In genomic region chr5:114138277-114139164, GRCm38 (mm10) we compare ENCODE assay signal across 8 mouse cellular contexts. TPM values are rescaled to one million over a fixed set of nuclear protein-coding genes. Genes with fewer than 3 reads are reported as not detected.
DNase-seq lines count a peak whose midpoint lies in the region; ATAC-seq lines count a peak whose summit lies in the region.

No protein-coding gene starts in this region.

- peak overlapping the region; percentile 33; the same call in 1 of the 2 replicates for H3K27ac ChIP-seq in embryonic facial prominence, embryonic 14.5 days (replicated peaks; ENCODE audit: low read depth, low read length)
- H3K27ac ChIP-seq in hindbrain, embryonic 14.5 days = peak overlapping the region; percentile 74

- no peak for ATAC-seq in embryonic facial prominence, embryonic 14.5 days (ENCODE audit: low read depth)
- peak; percentile 32; the same call in 1 of the 2 replicates for ATAC-seq in hindbrain, embryonic 14.5 days (ENCODE audit: low FRiP score)

- H3K36me3 ChIP-seq in embryonic facial prominence, embryonic 14.5 days (ENCODE audit: control insufficient read depth, insufficient read depth, low read length) = peaks cover 19% of the 10 kb centered on the region; the same call in 1 of the 2 replicates
- no peaks in the 10 kb centered on the region for H3K36me3 ChIP-seq in hindbrain, embryonic 14.5 days (replicated peaks; ENCODE audit: control insufficient read depth, insufficient read depth)

- H3K9me3 ChIP-seq in embryonic facial prominence, embryonic 14.5 days (ENCODE audit: control insufficient read depth, low read length) = no peaks in the 10 kb centered on the region
- no peaks in the 10 kb centered on the region for H3K9me3 ChIP-seq in hindbrain, embryonic 14.5 days (ENCODE audit: control insufficient read depth, low read length)

- no peaks in the 10 kb centered on the region for H3K27me3 ChIP-seq in embryonic facial prominence, embryonic 14.5 days (replicated peaks; ENCODE audit: control insufficient read depth, insufficient read depth, low read length)
- H3K27me3 ChIP-seq in hindbrain, embryonic 14.5 days (ENCODE audit: control insufficient read depth, insufficient read depth, low read length) = no peaks in the 10 kb centered on the region

- no peaks in the 10 kb centered on the region for H3K4me1 ChIP-seq in embryonic facial prominence, embryonic 14.5 days (ENCODE audit: control insufficient read depth, insufficient read depth, low read length)
- peaks cover 14% of the 10 kb centered on the region for H3K4me1 ChIP-seq in hindbrain, embryonic 14.5 days (replicated peaks; ENCODE audit: control insufficient read depth, insufficient read depth, low read length)

- DNase-seq in adrenal gland, adult 2 months = peak; percentile 50
- no peak for DNase-seq in adrenal gland, postnatal 25 days
- DNase-seq in embryonic facial prominence, embryonic 14.5 days (ENCODE audit: low spot score) = peak; percentile 45
- DNase-seq in hindbrain, embryonic 14.5 days (ENCODE audit: low spot score) = no peak
- DNase-seq in lung, postnatal 14 days = peak; percentile 40
- no peak for DNase-seq in urinary bladder, postnatal 4 days (ENCODE audit: low spot score in 2 of 2)
- DNase-seq in gastrocnemius, adult 8-10 months (ENCODE audit: low spot score in 2 of 2) = no peak
- DNase-seq in frontal cortex, postnatal 25 days (ENCODE audit: low spot score in 2 of 2) = no peak

- H3K4me3 ChIP-seq in embryonic facial prominence, embryonic 14.5 days (ENCODE audit: low read depth, low read length) = no peak overlapping the region
- no peak overlapping the region for H3K4me3 ChIP-seq in hindbrain, embryonic 14.5 days (replicated peaks; ENCODE audit: low read length)

- no peak overlapping the region for H3K4me2 ChIP-seq in embryonic facial prominence, embryonic 14.5 days (ENCODE audit: low read depth, low read length)
- no peak overlapping the region for H3K4me2 ChIP-seq in hindbrain, embryonic 14.5 days (replicated peaks)

- no peak overlapping the region for H3K9ac ChIP-seq in embryonic facial prominence, embryonic 14.5 days (ENCODE audit: low read depth, low read length)
- no peak overlapping the region for H3K9ac ChIP-seq in hindbrain, embryonic 14.5 days

- 73% methylated on average over 21 of the region's 21 CpGs for WGBS in embryonic facial prominence, embryonic 14.5 days
- 56% methylated on average over 21 of the region's 21 CpGs for WGBS in hindbrain, embryonic 14.5 days

RNA-seq across cellular contexts. Expression of gene Acacb, which starts 7.8 kb away (rescaled TPM):
- total RNA-seq in adrenal gland, adult 2 months (2021) = 100 to 1,000 TPM; 119 to 132 TPM
- 81.3 and 102 TPM in 2 replicates for polyA plus RNA-seq in adrenal gland, adult 2 months (2012; rRNA removed)
- total RNA-seq in adrenal gland, postnatal 25 days (2021) = 99.4 and 114 TPM in 2 replicates
- polyA plus RNA-seq in embryonic facial prominence, embryonic 14.5 days (2014; fragmentation: Nextera tagmentation; extraction: Ambion mirVana) = 2.3 and 2.4 TPM in 2 replicates
- polyA plus RNA-seq in hindbrain, embryonic 14.5 days (2014; fragmentation: Nextera tagmentation; extraction: Ambion mirVana) = 3.6 and 3.7 TPM in 2 replicates
- total RNA-seq in gastrocnemius, adult 8-10 months (2022) = 100 to 1,000 TPM; 163 to 191 (median 187) TPM

RNA-seq across cellular contexts. Expression of gene Ung, which starts 8.3 kb away (rescaled TPM):
- total RNA-seq in adrenal gland, adult 2 months (2021) = 1 to 10 TPM; 4.7 to 5.7 TPM
- polyA plus RNA-seq in adrenal gland, adult 2 months (2012; rRNA removed) = 4.3 and 4.9 TPM in 2 replicates
- 6.7 and 15.0 TPM in 2 replicates for total RNA-seq in adrenal gland, postnatal 25 days (2021)
- polyA plus RNA-seq in embryonic facial prominence, embryonic 14.5 days (2014; fragmentation: Nextera tagmentation; extraction: Ambion mirVana) = 20.4 and 22.7 TPM in 2 replicates
- polyA plus RNA-seq in hindbrain, embryonic 14.5 days (2014; fragmentation: Nextera tagmentation; extraction: Ambion mirVana) = 5.4 and 6.5 TPM in 2 replicates
- 10 to 100 TPM in 2 of 4 experiments, 1 to 10 TPM in 2; 6.8 to 11.5 (median 10.0) TPM for total RNA-seq in gastrocnemius, adult 8-10 months (2022)

RNA-seq across cellular contexts. Expression of gene Alkbh2, which starts 10.5 kb away (rescaled TPM):
- total RNA-seq in adrenal gland, adult 2 months (2021) = 1 to 10 TPM; 6.0 to 9.3 TPM
- polyA plus RNA-seq in adrenal gland, adult 2 months (2012; rRNA removed) = 10.1 and 15.2 TPM in 2 replicates
- 12.0 and 12.1 TPM in 2 replicates for total RNA-seq in adrenal gland, postnatal 25 days (2021)
- polyA plus RNA-seq in embryonic facial prominence, embryonic 14.5 days (2014; fragmentation: Nextera tagmentation; extraction: Ambion mirVana) = 8.6 and 10.0 TPM in 2 replicates
- polyA plus RNA-seq in hindbrain, embryonic 14.5 days (2014; fragmentation: Nextera tagmentation; extraction: Ambion mirVana) = 6.2 and 7.1 TPM in 2 replicates
- total RNA-seq in gastrocnemius, adult 8-10 months (2022) = 1 to 10 TPM in 1 of 4 experiments, under 1 TPM in 2, not detected in 1; 0.67 to 1.2 (median 0.94) TPM

RNA-seq across cellular contexts. Expression of gene Svop, which starts 47.2 kb away (rescaled TPM):
- total RNA-seq in adrenal gland, adult 2 months (2021) = 1 to 10 TPM; 1.6 to 4.0 TPM
- 1.5 and 1.9 TPM in 2 replicates for polyA plus RNA-seq in adrenal gland, adult 2 months (2012; rRNA removed)
- 2.6 and 3.1 TPM in 2 replicates for total RNA-seq in adrenal gland, postnatal 25 days (2021)
- polyA plus RNA-seq in embryonic facial prominence, embryonic 14.5 days (2014; fragmentation: Nextera tagmentation; extraction: Ambion mirVana) = 2.1 and 2.2 TPM in 2 replicates
- polyA plus RNA-seq in hindbrain, embryonic 14.5 days (2014; fragmentation: Nextera tagmentation; extraction: Ambion mirVana) = 83.0 and 87.8 TPM in 2 replicates
- total RNA-seq in gastrocnemius, adult 8-10 months (2022) = not detected

Comparison
In these comparisons a context has a peak if more than half of its experiments do, and no peak if none do; other contexts are left out.
1. DNase-seq: peak in adrenal gland, adult 2 months (single experiment), embryonic facial prominence, embryonic 14.5 days (single experiment) and lung, postnatal 14 days (single experiment); none in adrenal gland, postnatal 25 days (single experiment), hindbrain, embryonic 14.5 days (single experiment), urinary bladder, postnatal 4 days (0 of 2), gastrocnemius, adult 8-10 months (0 of 2) and frontal cortex, postnatal 25 days (0 of 2).